Mouse (Mus musculus) cortical plate, adult 2 months (tissue): Measurements from ENCODE around the gene Npc1l1. TPM values are rescaled to one million over a fixed set of nuclear protein-coding genes. Genes with fewer than 3 reads are reported as not detected.
A peak's percentile ranks its signal among the peaks of the same experiment; 100 is the strongest.

Source experiments
- H3K27ac ChIP-seq: fragments of 200-500 bp; 2 replicates; pipeline ENCODE4 v1.5.1; 2012; ENCODE audit warnings: low read length, control low read depth, inconsistent platforms; ENCODE audit not compliant: insufficient read depth
- H3K4me1 ChIP-seq: fragments of 200-500 bp; 2 replicates; pipeline ENCODE4 v1.6.1; 2011; ENCODE audit warnings: low read length; ENCODE audit not compliant: control insufficient read depth, insufficient read depth
- H3K4me3 ChIP-seq: fragments of 200-500 bp; 2 replicates; pipeline ENCODE4 v1.5.1; 2011; ENCODE audit warnings: mild to moderate bottlenecking, low read length, control low read depth; ENCODE audit not compliant: insufficient read depth
- CTCF ChIP-seq: fragments of 200-500 bp; IDR thresholded peaks from 2 replicates; pipeline ENCODE4 v1.5.1; 2011; ENCODE audit warnings: mild to moderate bottlenecking, control low read depth, low read length; ENCODE audit not compliant: insufficient read depth; ENCODE audit errors: extremely low read depth
- POLR2A ChIP-seq: fragments of 200-500 bp; IDR thresholded peaks from 2 replicates; pipeline ENCODE4 v1.6.1; 2011; ENCODE audit warnings: mild to moderate bottlenecking, low read length, control low read depth; ENCODE audit not compliant: insufficient read depth; ENCODE audit errors: extremely low read depth
- polyA plus RNA-seq: library from polyadenylated mRNA; depleted of rRNA; stranded (reverse); fragments of >200 nt; gene quantifications from 2 replicates; pipeline ENCODE4 v1.2.3, GENCODE M21; 2012

Npc1l1 gene
- polyA plus RNA-seq, 1 experiment = 2.0 TPM

DNA sequence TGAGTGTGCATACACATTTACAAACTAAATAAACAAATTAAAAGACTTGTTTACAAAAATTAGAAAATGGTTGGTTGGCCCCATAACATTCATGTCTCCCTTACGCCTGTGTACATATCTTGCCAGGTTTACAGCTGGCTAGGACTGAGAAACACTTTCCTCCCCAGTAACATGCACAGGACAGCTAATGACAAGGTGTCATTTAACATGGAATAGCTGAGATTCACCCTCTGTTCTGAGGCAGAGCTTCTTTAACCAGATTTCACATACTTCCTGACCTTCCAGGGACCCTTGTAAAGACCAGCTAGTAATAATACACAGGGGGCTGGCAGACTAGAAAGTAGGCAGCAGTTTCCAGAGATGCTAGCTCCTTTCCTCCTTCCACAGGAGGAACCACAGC, 21.8 kb downstream of the Npc1l1 start:
- Histone ChIP-seq H3K27ac (no peak overlapping the region), H3K4me3 (no peak overlapping the region), H3K4me1 (no peaks in the 10 kb centered on the region)
- TF ChIP-seq CTCF = no peak
- TF ChIP-seq POLR2A = no peak

DNA sequence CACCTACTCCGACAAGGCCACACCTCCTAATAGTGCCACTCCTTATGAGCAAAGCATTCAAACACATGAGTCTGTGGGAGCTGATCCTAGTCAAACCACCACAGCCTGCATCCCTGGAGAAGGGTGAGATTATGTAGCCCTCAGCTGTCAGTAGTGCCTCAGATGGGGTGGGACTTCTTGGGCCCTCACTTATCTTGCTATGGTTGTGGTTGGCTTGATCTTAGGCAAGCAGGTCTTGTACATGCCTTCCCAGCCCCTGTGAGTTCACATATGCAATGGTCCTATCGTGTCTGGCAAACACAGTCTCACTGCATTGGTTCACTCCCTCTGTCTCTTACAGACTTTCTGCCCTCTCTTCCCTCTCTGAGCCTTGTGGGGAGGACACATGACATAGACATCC, 22.9 kb downstream of the Npc1l1 start:
- H3K27ac ChIP-seq = no peak overlapping the region
- TF ChIP-seq CTCF (no peak), POLR2A (no peak)
- no peaks in the 10 kb centered on the region for H3K4me1 ChIP-seq
- no peak overlapping the region for H3K4me3 ChIP-seq

DNA sequence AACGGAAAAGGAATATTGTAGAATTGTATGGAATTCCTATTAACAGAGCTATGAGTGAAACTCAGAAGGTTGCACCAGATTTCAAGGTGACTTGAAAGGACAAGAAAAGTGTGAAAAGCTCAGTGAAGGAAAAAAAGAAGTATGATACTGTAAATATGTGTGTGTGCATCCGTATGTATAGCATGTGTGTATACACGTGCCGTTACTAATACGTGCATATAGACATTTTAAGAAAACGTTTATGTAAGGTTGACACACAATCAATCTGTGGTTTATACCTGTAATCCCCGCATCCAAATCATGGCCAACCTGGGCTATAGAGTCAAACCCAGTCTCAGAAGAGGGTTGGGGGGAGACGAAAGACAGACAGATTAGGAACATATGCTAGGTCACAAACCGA, 29.4 kb downstream of the Npc1l1 start:
- no peak overlapping the region for H3K27ac ChIP-seq
- peak overlapping the region; percentile 48 for H3K4me3 ChIP-seq
- no peak for TF ChIP-seq CTCF
- no peak for TF ChIP-seq POLR2A
- H3K4me1 ChIP-seq = peaks cover 3% of the 10 kb centered on the region

DNA sequence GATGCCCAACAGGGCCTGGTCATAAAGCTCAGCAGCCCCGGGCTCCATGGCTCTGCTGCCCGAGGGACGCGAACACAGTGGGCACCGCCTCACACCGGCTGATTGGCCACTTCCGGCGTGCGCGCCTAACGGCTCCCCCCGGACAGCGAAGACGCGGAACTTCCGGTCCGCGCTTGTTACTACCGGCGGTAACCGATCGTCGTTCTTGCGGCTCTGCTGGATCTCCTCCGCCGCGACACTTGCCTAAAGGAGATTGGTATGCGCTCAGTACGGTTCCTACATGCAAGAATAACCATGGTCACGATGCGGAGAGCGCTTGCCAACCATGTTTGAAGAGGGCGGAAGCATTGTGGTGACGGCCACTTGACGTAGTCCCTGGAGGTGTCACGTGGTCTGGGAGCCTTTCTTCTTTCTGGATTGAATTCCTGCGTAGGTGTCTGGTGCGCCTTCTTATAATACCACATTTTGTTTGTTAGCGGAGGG, 29.8 kb downstream of the Npc1l1 start, which contains the start of gene Nudcd3:
Gene Nudcd3, minus strand, starts transcription at position 329 of the 483 bp plus-strand sequence.
- Histone ChIP-seq H3K4me1 (peaks cover 3% of the 10 kb centered on the region), H3K27ac (peak within 1 kb of the TSS; percentile 89), H3K4me3 (peak within 1 kb of the TSS; percentile 48)
- TF ChIP-seq CTCF = no peak
- peak; percentile 68 for TF ChIP-seq POLR2A

DNA sequence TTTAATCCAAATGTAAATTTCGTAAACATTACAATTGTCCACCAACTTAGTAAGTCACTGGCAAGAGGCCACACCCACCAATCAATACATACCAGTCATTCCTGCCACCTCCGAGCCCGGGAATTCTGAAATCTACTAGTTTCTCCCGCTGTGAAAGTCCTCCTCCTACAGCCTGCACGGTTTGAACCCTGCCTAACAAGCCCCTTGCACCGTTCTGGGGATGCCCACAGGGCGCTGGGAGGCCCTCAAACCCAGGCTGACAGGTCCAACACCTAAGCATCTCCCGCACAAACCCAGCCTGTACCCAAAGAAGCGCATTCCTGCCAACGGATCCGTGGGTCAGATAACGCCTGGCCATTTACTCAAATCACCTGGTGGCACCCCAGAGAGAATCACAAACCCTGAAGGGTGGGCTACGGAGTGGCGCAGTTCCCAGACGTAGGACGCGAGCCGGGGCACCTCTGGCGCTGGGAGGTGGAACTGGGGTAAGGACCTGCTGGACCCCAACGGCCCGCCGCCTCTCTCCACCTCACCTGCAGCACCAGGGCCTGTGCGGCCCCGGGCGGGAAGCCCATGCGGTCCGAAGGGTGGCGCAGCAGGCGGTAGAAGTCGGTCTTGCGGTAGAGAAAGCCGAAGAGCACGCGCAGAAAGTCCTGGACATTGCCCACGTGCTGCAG, 30.4 kb downstream of the Npc1l1 start, which contains the start of gene A730071L15Rik:
Gene A730071L15Rik, plus strand, starts transcription at position 620 of the 677 bp plus-strand sequence.
- Histone ChIP-seq H3K4me3 (peak within 1 kb of the TSS; percentile 48), H3K4me1 (peaks cover 3% of the 10 kb centered on the region), H3K27ac (peak within 1 kb of the TSS; percentile 89)
- TF ChIP-seq POLR2A (no peak), CTCF (no peak)

GRCm38 (mm10) chr11:6198449-6198848, 31.5 kb downstream of the Npc1l1 start:
- Histone ChIP-seq H3K4me1 (peaks cover 3% of the 10 kb centered on the region), H3K27ac (no peak overlapping the region), H3K4me3 (no peak overlapping the region; the same call in 1 of the 2 replicates)
- no peak for TF ChIP-seq POLR2A
- no peak for TF ChIP-seq CTCF

DNA sequence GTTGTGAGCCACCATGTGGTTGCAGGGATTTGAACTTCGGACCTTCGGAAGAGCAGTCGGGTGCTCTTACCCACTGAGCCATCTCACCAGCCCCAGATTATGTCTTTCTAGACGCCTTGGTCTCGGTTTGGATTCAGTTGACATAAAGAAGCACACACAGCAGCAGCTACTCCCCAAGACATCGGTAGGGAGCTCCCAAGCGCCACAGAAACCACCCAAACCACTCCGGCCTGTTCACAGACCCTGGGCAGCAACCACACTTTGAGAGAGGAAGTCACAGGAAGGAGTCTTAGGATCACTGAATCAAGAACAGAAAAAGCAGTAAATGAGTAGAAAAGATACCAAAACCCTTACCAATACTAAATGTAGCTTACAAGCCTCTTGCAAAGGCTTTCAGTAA, 33.2 kb downstream of the Npc1l1 start:
- no peak overlapping the region for H3K4me3 ChIP-seq
- no peak overlapping the region for H3K27ac ChIP-seq
- peaks cover 3% of the 10 kb centered on the region for H3K4me1 ChIP-seq
- TF ChIP-seq CTCF (no peak), POLR2A (no peak)

GRCm38 (mm10) chr11:6187878-6188277, 42.1 kb downstream of the Npc1l1 start:
- TF ChIP-seq CTCF = peak; percentile 100
- no peak for TF ChIP-seq POLR2A
- H3K27ac ChIP-seq = no peak overlapping the region
- H3K4me1 ChIP-seq = peaks cover 14% of the 10 kb centered on the region
- H3K4me3 ChIP-seq = no peak overlapping the region

GRCm38 (mm10) chr11:6187399-6187798, 42.5 kb downstream of the Npc1l1 start:
- Histone ChIP-seq H3K4me3 (no peak overlapping the region), H3K27ac (no peak overlapping the region), H3K4me1 (peaks cover 17% of the 10 kb centered on the region)
- TF ChIP-seq POLR2A (no peak), CTCF (no peak)

- peaks cover 22% of the 10 kb centered on the region for H3K4me1 ChIP-seq
- H3K4me3 ChIP-seq = no peak overlapping the region
- no peak for TF ChIP-seq CTCF
- no peak for TF ChIP-seq POLR2A
- H3K27ac ChIP-seq = no peak overlapping the region
Measured at GRCm38 (mm10) chr11:6184202-6184935, 45.6 kb downstream of the Npc1l1 start.
